Mouse (Mus musculus) midbrain, embryonic 12.5 days (tissue): ENCODE data around the gene Tjp3. TPM values are rescaled to one million over a fixed set of nuclear protein-coding genes. Genes with fewer than 3 reads are reported as not detected.

Source experiments
- ATAC-seq: fragments of 200-750 bp; cut with Nextera tagmentation; 2 replicates; pipeline ENCODE4 v1.8.0; 2017; ENCODE audit warnings: low read depth, moderate TSS enrichment, moderate library complexity; ENCODE audit not compliant: low FRiP score
- H3K27ac ChIP-seq: fragments of 300-500 bp; sonication (generic); replicated peaks from 2 replicates; pipeline ENCODE4 v1.5.1; 2016; ENCODE audit warnings: mild to moderate bottlenecking
- H3K27me3 ChIP-seq: fragments of 300-500 bp; sonication (generic); 2 replicates; pipeline ENCODE4 v1.6.1; 2016; ENCODE audit warnings: mild to moderate bottlenecking
- H3K36me3 ChIP-seq: fragments of 300-500 bp; sonication (generic); 2 replicates; pipeline ENCODE4 v1.6.1; 2016
- H3K4me1 ChIP-seq: fragments of 300-500 bp; sonication (generic); 2 replicates; pipeline ENCODE4 v1.6.1; 2016
- H3K4me2 ChIP-seq: fragments of 300-500 bp; sonication (generic); replicated peaks from 2 replicates; pipeline ENCODE4 v1.6.1; 2016; ENCODE audit warnings: mild to moderate bottlenecking, moderate library complexity
- H3K4me3 ChIP-seq: fragments of 300-500 bp; sonication (generic); 2 replicates; pipeline ENCODE4 v1.5.1; 2016; ENCODE audit warnings: mild to moderate bottlenecking
- H3K9ac ChIP-seq: fragments of 300-500 bp; sonication (generic); replicated peaks from 2 replicates; pipeline ENCODE4 v1.6.1; 2016; ENCODE audit warnings: mild to moderate bottlenecking, moderate library complexity
- H3K9me3 ChIP-seq: fragments of 300-500 bp; sonication (generic); 2 replicates; pipeline ENCODE4 v1.6.1; 2016; ENCODE audit warnings: mild to moderate bottlenecking
- WGBS: fragments of 180-500 bp; shearing (Covaris S2); methylation state at CpG from one replicate; pipeline ENCODE4 v1.1.7; 2016; 5-methylcytosine and 5-hydroxymethylcytosine counted together
- polyA plus RNA-seq: library from polyadenylated mRNA; unstranded; fragments of >200 nt; fragmentation: Nextera tagmentation; extraction: Ambion mirVana; gene quantifications from 2 replicates; pipeline ENCODE4 v1.2.1, GENCODE M21; 2016

Gene Tjp3
- polyA plus RNA-seq, result 6.6 and 7.5 TPM in 2 replicates

GRCm38 (mm10) chr10:81291511-81292104, at the start of gene Tjp3:
Tjp3 (minus strand) TSS chr10:81291581.
- no peak within 1 kb of the TSS for H3K27ac ChIP-seq
- H3K4me2 ChIP-seq, result no peak within 1 kb of the TSS
- H3K4me3 ChIP-seq, result 0 out of 2 replicates have a peak within 1 kb of the TSS, but pooled peaks have one; percentile 88

GRCm38 (mm10) chr10:81340551-81341332, 49.4 kb upstream of the Tjp3 start:
- H3K27ac ChIP-seq, result no peak overlapping the region
- H3K4me3 ChIP-seq, result no peak overlapping the region
- H3K27me3 ChIP-seq, result peaks cover 75% of the 10 kb centered on the region
- 39% methylated on average over 17 of the region's 17 CpGs for WGBS
- H3K36me3 ChIP-seq, result peaks cover 7% of the 10 kb centered on the region; the same call in 1 of the 2 replicates
- no peak overlapping the region for H3K9ac ChIP-seq
- H3K9me3 ChIP-seq, result no peaks in the 10 kb centered on the region
- H3K4me2 ChIP-seq, result no peak overlapping the region
- peaks cover 7% of the 10 kb centered on the region for H3K4me1 ChIP-seq
- ATAC-seq, result no peak

More at GRCm38 (mm10) chr10:81291511-81292104, at the start of gene Tjp3:
- 73% methylated on average over 9 of the region's 9 CpGs for WGBS
- H3K9ac ChIP-seq, result no peak within 1 kb of the TSS; the same call in 1 of the 2 replicates
- H3K4me1 ChIP-seq, result peaks cover 34% of the 10 kb centered on the region
- H3K9me3 ChIP-seq, result no peaks in the 10 kb centered on the region
- no peaks in the 10 kb centered on the region for H3K36me3 ChIP-seq
- H3K27me3 ChIP-seq, result peaks cover 39% of the 10 kb centered on the region
- no peak for ATAC-seq

GRCm38 (mm10) chr10:81336558-81336957, 45.2 kb upstream of the Tjp3 start:
- no peak for ATAC-seq
- Histone ChIP-seq H3K36me3 (no peaks in the 10 kb centered on the region), H3K27me3 (peaks cover 67% of the 10 kb centered on the region), H3K4me1 (peaks cover 7% of the 10 kb centered on the region; the same call in 1 of the 2 replicates), H3K9ac (no peak overlapping the region), H3K4me3 (no peak overlapping the region), H3K27ac (no peak overlapping the region), H3K4me2 (no peak overlapping the region), H3K9me3 (no peaks in the 10 kb centered on the region)
- 91% methylated on average over 4 of the region's 4 CpGs for WGBS

GRCm38 (mm10) chr10:81335393-81336340, 44.3 kb upstream of the Tjp3 start:
- Histone ChIP-seq H3K27ac (no peak overlapping the region), H3K36me3 (no peaks in the 10 kb centered on the region), H3K4me3 (no peak overlapping the region), H3K4me1 (peaks cover 7% of the 10 kb centered on the region; the same call in 1 of the 2 replicates), H3K9me3 (no peaks in the 10 kb centered on the region), H3K27me3 (peaks cover 59% of the 10 kb centered on the region), H3K4me2 (no peak overlapping the region), H3K9ac (no peak overlapping the region)
- no peak for ATAC-seq
- WGBS, result 35% methylated on average over 19 of the region's 19 CpGs

- Histone ChIP-seq H3K4me2 (no peak overlapping the region), H3K4me3 (no peak overlapping the region), H3K27ac (no peak overlapping the region), H3K4me1 (peaks cover 7% of the 10 kb centered on the region; the same call in 1 of the 2 replicates), H3K36me3 (no peaks in the 10 kb centered on the region), H3K9ac (no peak overlapping the region), H3K9me3 (no peaks in the 10 kb centered on the region), H3K27me3 (peaks cover 60% of the 10 kb centered on the region)
- WGBS, result 53% methylated on average over 11 of the region's 11 CpGs
- no peak for ATAC-seq
Measured at GRCm38 (mm10) chr10:81334324-81334723, 42.9 kb upstream of the Tjp3 start.

GRCm38 (mm10) chr10:81332277-81332676, 40.9 kb upstream of the Tjp3 start:
- Histone ChIP-seq H3K27ac (no peak overlapping the region), H3K9me3 (no peaks in the 10 kb centered on the region), H3K27me3 (peaks cover 45% of the 10 kb centered on the region), H3K9ac (no peak overlapping the region), H3K4me3 (no peak overlapping the region), H3K4me1 (peaks cover 7% of the 10 kb centered on the region; the same call in 1 of the 2 replicates), H3K4me2 (peak overlapping the region; percentile 15; the same call in 1 of the 2 replicates), H3K36me3 (peaks cover 2% of the 10 kb centered on the region; the same call in 1 of the 2 replicates)
- 15% methylated on average over 29 of the region's 29 CpGs for WGBS
- ATAC-seq, result no peak

GRCm38 (mm10) chr10:81330007-81330406, 38.6 kb upstream of the Tjp3 start:
- Histone ChIP-seq H3K36me3 (peaks cover 25% of the 10 kb centered on the region), H3K9me3 (no peaks in the 10 kb centered on the region), H3K4me3 (no peak overlapping the region), H3K4me2 (no peak overlapping the region), H3K27ac (no peak overlapping the region), H3K4me1 (0 out of 2 replicates have a peak, but pooled peaks cover 3% of the 10 kb centered on the region), H3K9ac (no peak overlapping the region), H3K27me3 (peaks cover 31% of the 10 kb centered on the region)
- WGBS, result 74% methylated on average over 4 of the region's 4 CpGs
- no peak for ATAC-seq

- Histone ChIP-seq H3K4me2 (no peak overlapping the region), H3K4me3 (no peak overlapping the region), H3K27ac (no peak overlapping the region), H3K36me3 (peaks cover 31% of the 10 kb centered on the region), H3K9ac (no peak overlapping the region), H3K4me1 (0 out of 2 replicates have a peak, but pooled peaks cover 3% of the 10 kb centered on the region), H3K9me3 (no peaks in the 10 kb centered on the region), H3K27me3 (peaks cover 29% of the 10 kb centered on the region)
- ATAC-seq, result no peak
- WGBS, result 77% methylated on average over 10 of the region's 10 CpGs
Measured at GRCm38 (mm10) chr10:81329194-81329975, 38.0 kb upstream of the Tjp3 start.

GRCm38 (mm10) chr10:81328386-81328785, 37.0 kb upstream of the Tjp3 start, which contains the start of gene Tbxa2r:
Tbxa2r (plus strand) TSS chr10:81328731.
- Histone ChIP-seq H3K27me3 (peaks cover 24% of the 10 kb centered on the region), H3K4me3 (no peak within 1 kb of the TSS), H3K9ac (no peak within 1 kb of the TSS), H3K9me3 (no peaks in the 10 kb centered on the region), H3K36me3 (peaks cover 41% of the 10 kb centered on the region), H3K27ac (0 out of 2 replicates have a peak within 1 kb of the TSS, but pooled peaks have one; percentile 25), H3K4me2 (no peak within 1 kb of the TSS), H3K4me1 (0 out of 2 replicates have a peak, but pooled peaks cover 3% of the 10 kb centered on the region)
- no peak for ATAC-seq
- 19% methylated on average over 10 of the region's 10 CpGs for WGBS

GRCm38 (mm10) chr10:81327959-81328358, 36.6 kb upstream of the Tjp3 start:
- Histone ChIP-seq H3K27me3 (peaks cover 20% of the 10 kb centered on the region), H3K4me1 (0 out of 2 replicates have a peak, but pooled peaks cover 3% of the 10 kb centered on the region), H3K9me3 (no peaks in the 10 kb centered on the region), H3K27ac (0 out of 2 replicates have a peak overlapping the region, but pooled peaks have one; percentile 25), H3K9ac (no peak overlapping the region), H3K4me3 (no peak overlapping the region), H3K36me3 (peaks cover 46% of the 10 kb centered on the region), H3K4me2 (no peak overlapping the region)
- no peak for ATAC-seq
- 60% methylated on average over 2 of the region's 2 CpGs for WGBS

GRCm38 (mm10) chr10:81326858-81327257, 35.5 kb upstream of the Tjp3 start:
- ATAC-seq, result no peak
- Histone ChIP-seq H3K36me3 (peaks cover 53% of the 10 kb centered on the region), H3K27ac (no peak overlapping the region), H3K4me3 (no peak overlapping the region), H3K9me3 (no peaks in the 10 kb centered on the region), H3K27me3 (peaks cover 9% of the 10 kb centered on the region), H3K9ac (no peak overlapping the region), H3K4me1 (peaks cover 7% of the 10 kb centered on the region), H3K4me2 (no peak overlapping the region)
- WGBS, result 86% methylated on average over 6 of the region's 6 CpGs
